Mouse (Mus musculus) lung, embryonic 16.5 days (tissue): ENCODE measurements around the gene Plekhg1. TPM values are rescaled to one million over a fixed set of nuclear protein-coding genes. Genes with fewer than 3 reads are reported as not detected.

ENCODE experiments used
- ATAC-seq: fragments of 200-750 bp; cut with Nextera tagmentation; 2 replicates; pipeline ENCODE4 v1.8.0; 2017; ENCODE audit warnings: low read depth, mild to moderate bottlenecking, moderate library complexity
- H3K27ac ChIP-seq: fragments of 300-500 bp; sonication (generic); 2 replicates; pipeline ENCODE4 v1.5.1; 2014; ENCODE audit warnings: mild to moderate bottlenecking, control low read depth, low read length
- H3K27me3 ChIP-seq: fragments of 300-500 bp; sonication (generic); 2 replicates; pipeline ENCODE4 v1.6.1; 2014; ENCODE audit warnings: low read depth, low read length, mixed read lengths; ENCODE audit not compliant: control insufficient read depth, insufficient read depth
- H3K36me3 ChIP-seq: fragments of 300-500 bp; sonication (generic); 2 replicates; pipeline ENCODE4 v1.6.1; 2014; ENCODE audit warnings: low read length; ENCODE audit not compliant: control insufficient read depth, insufficient read depth
- H3K4me1 ChIP-seq: fragments of 300-500 bp; sonication (generic); replicated peaks from 2 replicates; pipeline ENCODE4 v1.6.1; 2014; ENCODE audit warnings: low read length, mixed read lengths; ENCODE audit not compliant: control insufficient read depth, insufficient read depth
- H3K4me2 ChIP-seq: fragments of 300-500 bp; sonication (generic); 2 replicates; pipeline ENCODE4 v1.6.1; 2014; ENCODE audit warnings: low read depth, low read length, control low read depth
- H3K4me3 ChIP-seq: fragments of 300-500 bp; sonication (generic); 2 replicates; pipeline ENCODE4 v1.5.1; 2014; ENCODE audit warnings: mild to moderate bottlenecking, low read length, control low read depth
- H3K9ac ChIP-seq: fragments of 300-500 bp; sonication (generic); 2 replicates; pipeline ENCODE4 v1.6.1; 2014; ENCODE audit warnings: low read length, control low read depth
- H3K9me3 ChIP-seq: fragments of 300-500 bp; sonication (generic); 2 replicates; pipeline ENCODE4 v1.6.1; 2016; ENCODE audit warnings: low read length; ENCODE audit not compliant: control insufficient read depth
- WGBS: fragments of 180-500 bp; shearing (Covaris S2); extraction: QIAGEN DNeasy Blood & Tissue Kit; methylation state at CpG from one replicate; pipeline ENCODE4 v1.1.7; 2014; 5-methylcytosine and 5-hydroxymethylcytosine counted together
- polyA plus RNA-seq: library from polyadenylated mRNA; unstranded; fragments of >200 nt; fragmentation: Nextera tagmentation; extraction: Ambion mirVana; gene quantifications from 2 replicates; pipeline ENCODE4 v1.2.1, GENCODE M21; 2015

Plekhg1 gene
- polyA plus RNA-seq, 1 experiment from 2014 or later, result 11.9 TPM

DNA sequence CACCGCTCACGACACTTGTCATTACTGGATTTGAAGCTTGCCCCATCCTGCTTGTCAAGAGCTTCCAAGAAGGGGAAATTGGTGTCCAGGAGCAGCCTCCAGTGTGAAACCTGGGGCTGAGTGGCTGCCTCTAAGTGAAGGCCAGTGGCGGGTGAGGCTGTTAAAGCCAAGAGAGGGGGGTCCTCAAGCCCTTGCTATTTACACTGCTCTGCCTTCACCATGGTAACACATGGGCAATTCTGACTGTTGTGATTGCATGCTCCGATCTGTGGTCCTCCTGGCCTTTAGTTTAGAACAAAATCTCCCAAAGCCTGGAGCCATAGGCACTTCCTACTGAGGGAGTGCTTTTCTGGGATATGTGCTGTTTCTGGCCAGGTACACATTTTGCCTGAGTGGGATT lies 118.3 kb downstream of the Plekhg1 start:
- WGBS, result 23% methylated on average over 4 of the region's 4 CpGs
- H3K36me3 ChIP-seq, result no peaks in the 10 kb centered on the region
- no peak overlapping the region for H3K9ac ChIP-seq
- no peak overlapping the region for H3K27ac ChIP-seq
- H3K4me1 ChIP-seq, result no peaks in the 10 kb centered on the region; the same call in 1 of the 2 replicates
- H3K9me3 ChIP-seq, result no peaks in the 10 kb centered on the region
- no peak overlapping the region for H3K4me2 ChIP-seq
- H3K4me3 ChIP-seq, result no peak overlapping the region
- ATAC-seq, result no peak
- no peaks in the 10 kb centered on the region for H3K27me3 ChIP-seq

- 42% methylated on average over 11 of the region's 11 CpGs for WGBS
- no peak for ATAC-seq
- Histone ChIP-seq H3K27ac (no peak overlapping the region), H3K9me3 (no peaks in the 10 kb centered on the region), H3K27me3 (no peaks in the 10 kb centered on the region), H3K4me3 (no peak overlapping the region), H3K9ac (no peak overlapping the region), H3K36me3 (no peaks in the 10 kb centered on the region), H3K4me1 (peaks cover 6% of the 10 kb centered on the region; the same call in 1 of the 2 replicates), H3K4me2 (no peak overlapping the region)
Observed at GRCm38 (mm10) chr10:3858961-3859714, 119.0 kb downstream of the Plekhg1 start.

GRCm38 (mm10) chr10:3863411-3864195 lies 123.4 kb downstream of the Plekhg1 start:
- no peaks in the 10 kb centered on the region for H3K27me3 ChIP-seq
- 24% methylated on average over 12 of the region's 12 CpGs for WGBS
- H3K36me3 ChIP-seq, result no peaks in the 10 kb centered on the region
- no peak overlapping the region for H3K4me3 ChIP-seq
- H3K9ac ChIP-seq, result no peak overlapping the region
- no peak overlapping the region for H3K27ac ChIP-seq
- peak; percentile 60 for ATAC-seq
- peak overlapping the region; percentile 18 for H3K4me2 ChIP-seq
- peaks cover 8% of the 10 kb centered on the region; the same call in 1 of the 2 replicates for H3K4me1 ChIP-seq
- H3K9me3 ChIP-seq, result no peaks in the 10 kb centered on the region

DNA sequence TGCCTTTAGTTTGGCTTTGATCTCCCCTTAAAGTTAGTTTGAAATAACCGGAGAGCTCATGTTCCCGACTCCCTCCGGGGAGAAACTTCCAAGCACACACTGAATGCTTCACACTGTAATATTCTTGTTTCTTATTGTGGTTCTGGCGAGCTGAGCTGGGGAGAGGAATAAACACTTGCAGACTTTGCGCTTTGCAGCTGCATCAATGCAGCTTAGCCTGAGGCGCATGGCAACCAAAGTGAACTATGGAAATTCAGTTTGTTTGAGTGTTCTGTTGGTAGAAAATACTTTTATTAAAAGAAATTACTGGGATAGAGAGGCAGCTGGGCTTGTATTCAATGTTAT lies 124.0 kb downstream of the Plekhg1 start:
- ATAC-seq, result no peak
- 27% methylated on average over 6 of the region's 6 CpGs for WGBS
- no peaks in the 10 kb centered on the region for H3K9me3 ChIP-seq
- no peak overlapping the region for H3K27ac ChIP-seq
- peaks cover 8% of the 10 kb centered on the region; the same call in 1 of the 2 replicates for H3K4me1 ChIP-seq
- H3K27me3 ChIP-seq, result no peaks in the 10 kb centered on the region
- no peaks in the 10 kb centered on the region for H3K36me3 ChIP-seq
- peak overlapping the region; percentile 18 for H3K4me2 ChIP-seq
- no peak overlapping the region for H3K4me3 ChIP-seq
- H3K9ac ChIP-seq, result no peak overlapping the region

DNA sequence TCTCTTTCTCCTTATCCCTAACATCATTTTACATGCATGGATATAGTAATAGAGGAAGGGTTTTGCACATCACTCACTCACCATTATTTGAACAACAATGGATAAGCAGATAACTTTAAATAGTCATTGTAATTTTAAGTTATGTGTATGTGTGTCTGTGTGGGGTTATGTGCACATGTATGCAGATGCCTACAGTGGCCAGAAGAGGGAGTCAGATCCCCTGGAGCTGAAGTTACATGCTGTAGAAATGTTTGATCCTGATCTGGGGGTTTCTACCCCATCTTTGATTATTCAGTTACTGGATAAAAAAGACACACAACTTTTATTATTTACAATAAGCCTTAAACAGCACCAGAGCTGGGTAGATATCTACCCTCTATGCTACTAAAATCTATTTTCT lies 127.1 kb downstream of the Plekhg1 start:
- Histone ChIP-seq H3K27ac (no peak overlapping the region), H3K4me1 (peaks cover 14% of the 10 kb centered on the region), H3K4me2 (no peak overlapping the region), H3K36me3 (no peaks in the 10 kb centered on the region), H3K9me3 (no peaks in the 10 kb centered on the region), H3K9ac (no peak overlapping the region), H3K27me3 (no peaks in the 10 kb centered on the region), H3K4me3 (no peak overlapping the region)
- ATAC-seq, result no peak

DNA sequence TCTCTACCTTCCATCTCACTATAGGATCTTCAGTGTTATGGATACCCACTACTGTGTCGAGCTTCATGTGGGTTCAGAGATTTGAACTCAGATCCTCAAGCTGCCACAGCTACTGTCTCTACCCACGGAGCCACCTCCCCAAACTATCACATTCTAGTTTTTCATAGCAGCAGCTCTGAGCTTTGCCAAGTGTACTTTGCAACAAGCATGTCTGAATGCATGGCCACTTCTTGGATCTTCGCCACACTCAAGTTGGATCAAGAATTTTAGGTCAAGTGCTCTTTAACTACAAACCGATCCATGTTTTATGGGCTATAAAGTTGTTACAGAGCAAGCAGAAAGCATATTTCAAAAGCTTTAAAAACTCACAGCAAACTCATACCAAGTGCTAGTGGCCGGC lies 130.7 kb downstream of the Plekhg1 start:
- Histone ChIP-seq H3K9ac (no peak overlapping the region), H3K27me3 (no peaks in the 10 kb centered on the region), H3K4me1 (peaks cover 7% of the 10 kb centered on the region), H3K36me3 (peaks cover 7% of the 10 kb centered on the region; the same call in 1 of the 2 replicates), H3K4me3 (no peak overlapping the region), H3K27ac (peak overlapping the region; percentile 2; the same call in 1 of the 2 replicates), H3K4me2 (no peak overlapping the region), H3K9me3 (no peaks in the 10 kb centered on the region)
- peak; percentile 51 for ATAC-seq
- 33% methylated on average over 5 of the region's 5 CpGs for WGBS

DNA sequence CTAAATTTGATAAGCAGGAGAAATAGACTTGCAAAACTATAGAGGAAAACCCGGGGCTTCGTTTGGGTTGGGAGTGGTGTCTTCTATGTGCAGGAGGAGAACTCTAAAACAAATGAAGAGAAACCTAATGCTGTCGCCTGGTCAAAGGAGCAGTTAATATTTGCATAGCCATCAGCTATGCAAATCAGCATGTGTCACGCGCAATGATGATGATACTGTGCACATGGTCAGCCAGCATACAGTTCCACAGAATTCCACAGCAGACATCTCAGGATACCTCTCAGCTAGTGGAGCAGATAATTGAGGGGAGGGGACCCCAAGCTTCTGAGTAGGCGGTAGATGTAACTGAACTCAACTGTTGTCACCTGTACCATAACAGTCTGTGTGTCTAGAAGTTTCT lies 133.3 kb downstream of the Plekhg1 start:
- Histone ChIP-seq H3K4me2 (no peak overlapping the region), H3K36me3 (peaks cover 7% of the 10 kb centered on the region; the same call in 1 of the 2 replicates), H3K4me3 (no peak overlapping the region), H3K4me1 (peaks cover 7% of the 10 kb centered on the region), H3K9ac (no peak overlapping the region), H3K9me3 (no peaks in the 10 kb centered on the region), H3K27me3 (no peaks in the 10 kb centered on the region), H3K27ac (no peak overlapping the region)
- ATAC-seq, result no peak
- 89% methylated on average over 6 of the region's 6 CpGs for WGBS

- no peak overlapping the region for H3K4me2 ChIP-seq
- H3K36me3 ChIP-seq, result peaks cover 4% of the 10 kb centered on the region; the same call in 1 of the 2 replicates
- no peaks in the 10 kb centered on the region for H3K9me3 ChIP-seq
- no peaks in the 10 kb centered on the region for H3K4me1 ChIP-seq
- no peak overlapping the region for H3K9ac ChIP-seq
- no peak overlapping the region for H3K27ac ChIP-seq
- ATAC-seq, result no peak
- H3K27me3 ChIP-seq, result no peaks in the 10 kb centered on the region
- H3K4me3 ChIP-seq, result no peak overlapping the region
- WGBS, result 90% methylated on average over 4 of the region's 4 CpGs
Observed at GRCm38 (mm10) chr10:3877852-3878535, 137.8 kb downstream of the Plekhg1 start.

- H3K4me3 ChIP-seq, result no peak overlapping the region
- no peak overlapping the region for H3K27ac ChIP-seq
- 54% methylated on average over 2 of the region's 2 CpGs for WGBS
- no peaks in the 10 kb centered on the region for H3K36me3 ChIP-seq
- no peak overlapping the region for H3K4me2 ChIP-seq
- no peak for ATAC-seq
- no peaks in the 10 kb centered on the region for H3K4me1 ChIP-seq
- H3K27me3 ChIP-seq, result no peaks in the 10 kb centered on the region
- H3K9ac ChIP-seq, result no peak overlapping the region
- no peaks in the 10 kb centered on the region for H3K9me3 ChIP-seq
Observed at GRCm38 (mm10) chr10:3881179-3881578, 141.0 kb downstream of the Plekhg1 start.
